Mouse (Mus musculus) erythroid progenitor cell, adult 5-6 weeks (primary cell): Measurements from ENCODE around the gene Efl1. TPM values are rescaled to one million over a fixed set of nuclear protein-coding genes. Genes with fewer than 3 reads are reported as not detected.
"Not testable (repeated sequence)": the region's sequence is repeated elsewhere in the genome, so short reads cannot be mapped to it uniquely, and the experiment has no call there.

Experiments used
- ATAC-seq: replicated peaks from 2 replicates; pipeline ENCODE4 v1.8.0; 2016; ENCODE audit warnings: moderate number of reproducible peaks, mild to moderate bottlenecking, moderate TSS enrichment, inconsistent platforms; ENCODE audit not compliant: poor library complexity, low FRiP score, severe bottlenecking
- total RNA-seq, 2 experiments: library from RNA; stranded (forward) in 1 of 2; stranded (reverse) in 1 of 2; fragments of 150-400 nt in 1 of 2; fragments of 186-747, 209-891 nt in 1 of 2; gene quantifications; 2 replicates each; pipeline versions ENCODE4 v1.2.3 to v1.2.4; 2015 to 2017; ENCODE audit warnings: low replicate concordance in 2 of 2

Efl1 gene
- total RNA-seq, 2 experiments from 2014 or later: 3.4 to 4.2 TPM

- ATAC-seq: no peak
Observed at GRCm38 (mm10) chr7:82715912-82716601, 67.6 kb downstream of the Efl1 start.

DNA sequence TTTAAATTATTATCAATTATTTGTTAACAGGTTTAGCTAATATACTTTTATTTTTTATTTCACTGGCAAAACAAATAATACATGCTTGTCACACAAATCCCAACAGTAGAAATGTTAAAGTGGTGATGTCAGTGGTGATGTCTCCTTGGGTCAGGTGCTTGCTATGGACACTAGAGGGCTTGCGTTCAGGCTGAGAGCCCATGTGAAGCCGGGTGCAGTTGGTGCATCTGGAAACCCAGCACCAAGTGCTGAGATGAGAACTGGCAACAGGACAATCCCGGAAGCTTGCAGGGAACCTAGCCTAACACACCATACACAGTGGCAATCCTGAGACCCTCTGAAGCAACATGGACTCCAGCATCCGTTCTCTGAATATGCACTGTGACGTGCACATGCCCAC is 70.9 kb downstream of the Efl1 start:
- no peak for ATAC-seq

- ATAC-seq: no peak
Observed at GRCm38 (mm10) chr7:82719740-82720139, 71.3 kb downstream of the Efl1 start.

GRCm38 (mm10) chr7:82720501-82720900 is 72.1 kb downstream of the Efl1 start:
- no peak for ATAC-seq

DNA sequence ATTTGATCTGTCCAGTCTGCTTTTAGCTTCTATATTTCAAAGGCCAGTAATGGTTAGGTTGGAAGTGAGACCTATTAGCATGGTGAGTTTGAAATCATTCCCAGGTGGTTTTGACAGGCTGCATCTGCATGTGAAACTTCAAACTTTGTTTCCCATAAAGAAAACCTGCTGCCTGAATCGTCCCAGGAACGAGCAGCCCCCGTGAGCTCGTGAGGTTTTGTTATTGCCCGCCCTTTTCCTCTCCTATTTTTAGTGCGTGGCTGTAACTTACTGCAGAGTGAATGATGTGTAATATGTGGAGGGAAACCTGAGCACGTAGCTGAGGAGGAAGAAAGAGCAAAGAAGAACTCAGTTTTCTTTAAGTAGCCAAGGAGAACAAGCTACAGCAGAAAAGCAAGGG is 72.5 kb downstream of the Efl1 start:
- no peak for ATAC-seq

DNA sequence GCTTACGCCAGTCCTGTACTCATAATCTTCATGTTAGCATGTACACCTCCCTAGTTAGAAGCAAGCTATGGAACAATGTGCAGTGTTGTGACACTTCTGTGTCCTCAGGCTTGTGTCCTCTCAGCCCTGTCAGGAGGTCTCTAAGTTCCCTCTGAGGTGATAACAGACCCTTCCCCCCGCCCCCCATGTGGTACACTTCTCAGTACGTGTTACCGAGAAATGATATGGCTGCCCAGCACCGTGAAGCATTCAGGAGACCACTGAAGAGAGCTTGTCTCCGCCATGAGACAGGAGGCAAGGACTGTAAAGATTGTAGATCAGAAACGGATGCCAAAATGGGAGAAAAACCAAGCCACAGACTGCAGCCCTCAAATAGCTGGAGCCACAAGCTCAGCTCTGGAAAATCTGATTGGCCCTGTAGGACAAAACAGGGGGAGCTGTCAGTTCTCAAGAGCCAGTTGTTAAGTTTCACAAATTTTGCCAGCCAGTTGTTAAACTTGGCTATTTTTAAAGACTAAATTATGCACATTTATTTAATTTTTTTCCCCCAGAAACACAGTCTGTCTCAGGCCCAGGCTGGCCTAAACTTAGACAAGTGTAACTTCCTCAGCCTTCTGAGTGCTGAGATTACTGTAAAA is 74.2 kb downstream of the Efl1 start:
- ATAC-seq: no peak

DNA sequence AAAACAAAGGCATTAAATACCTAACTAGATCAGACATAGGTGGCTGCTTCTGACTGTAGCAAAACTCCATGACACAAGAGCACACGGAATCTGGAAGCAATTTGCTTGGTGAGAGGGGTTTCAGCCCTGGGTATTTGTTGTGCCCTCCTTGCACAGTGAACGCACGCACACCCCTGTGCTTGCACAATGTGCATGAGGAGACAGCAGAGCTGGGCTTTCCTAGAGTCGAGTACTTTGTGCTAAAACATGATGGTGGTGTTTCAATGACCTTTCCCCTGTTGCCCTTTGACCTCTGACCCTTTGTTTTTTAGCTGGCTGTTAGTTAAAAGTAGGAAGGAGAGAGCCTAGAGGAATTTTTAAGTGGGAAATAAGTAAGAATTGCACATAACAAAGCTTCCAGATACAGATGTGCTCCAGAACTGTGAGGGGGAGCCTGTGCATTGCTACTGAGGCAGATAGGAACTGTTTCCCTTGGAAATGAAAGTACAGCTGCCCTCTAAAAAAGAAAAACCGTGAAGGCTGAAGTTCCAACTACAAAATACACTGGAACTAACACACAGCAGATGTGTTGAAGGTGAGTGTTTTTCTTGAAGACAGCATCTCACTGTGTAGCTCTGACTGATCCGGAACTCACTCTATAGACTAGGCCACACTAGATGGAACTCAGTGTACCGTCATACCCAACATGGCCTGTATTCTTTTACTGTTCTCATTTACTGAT is 74.9 kb downstream of the Efl1 start:
- ATAC-seq: no peak

DNA sequence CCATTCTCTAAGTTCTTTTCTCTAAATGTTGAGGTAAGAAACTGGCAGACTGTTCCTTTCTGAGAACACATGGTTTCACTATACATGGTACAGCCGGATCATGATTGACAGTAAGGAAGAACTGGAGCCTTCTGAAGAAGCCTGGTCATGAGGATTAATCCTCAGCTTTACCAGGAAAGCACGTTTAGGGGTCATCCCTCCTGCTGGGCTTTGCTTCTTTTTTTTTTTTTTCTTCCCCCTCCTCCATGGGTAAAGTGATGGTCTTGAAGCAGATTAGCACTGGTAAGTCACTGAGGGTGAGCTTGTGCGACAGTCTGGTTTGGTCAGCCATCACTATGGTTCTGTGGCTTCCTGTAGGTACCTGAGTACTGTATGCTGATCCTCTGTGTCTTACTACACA is 76.1 kb downstream of the Efl1 start:
- ATAC-seq: no peak

DNA sequence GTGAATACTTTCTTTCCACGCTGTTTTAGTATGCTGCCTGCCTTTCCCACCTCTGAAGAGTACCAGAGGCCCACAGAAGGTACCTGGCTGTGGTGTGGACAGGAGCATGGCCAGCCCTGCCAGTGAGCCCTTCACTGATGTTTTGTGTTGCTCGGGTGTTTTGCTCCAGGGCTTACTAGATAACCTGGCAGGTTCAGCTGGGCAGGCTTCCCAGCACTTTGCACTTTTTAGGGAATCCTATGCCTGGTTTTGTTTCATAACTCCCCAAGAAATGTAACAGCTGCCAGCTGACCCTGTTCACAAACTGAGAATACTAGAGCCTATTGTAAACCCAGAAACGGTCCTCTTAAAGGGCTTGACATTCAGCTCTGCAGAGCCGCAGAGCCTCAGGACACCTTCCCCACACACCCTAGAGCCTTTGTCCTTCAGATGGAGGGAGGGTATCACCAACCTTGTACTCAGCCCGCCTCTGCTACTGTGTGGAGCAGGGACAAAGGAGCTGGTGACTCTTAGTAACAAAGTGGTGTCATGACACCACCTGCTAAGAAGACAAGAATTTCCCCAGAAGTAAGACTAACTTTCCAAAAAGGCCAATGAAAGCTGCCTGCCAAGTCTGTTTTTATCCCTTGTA is 76.7 kb downstream of the Efl1 start:
- no peak for ATAC-seq

GRCm38 (mm10) chr7:82725741-82726450 is 77.5 kb downstream of the Efl1 start:
- ATAC-seq: no peak

DNA sequence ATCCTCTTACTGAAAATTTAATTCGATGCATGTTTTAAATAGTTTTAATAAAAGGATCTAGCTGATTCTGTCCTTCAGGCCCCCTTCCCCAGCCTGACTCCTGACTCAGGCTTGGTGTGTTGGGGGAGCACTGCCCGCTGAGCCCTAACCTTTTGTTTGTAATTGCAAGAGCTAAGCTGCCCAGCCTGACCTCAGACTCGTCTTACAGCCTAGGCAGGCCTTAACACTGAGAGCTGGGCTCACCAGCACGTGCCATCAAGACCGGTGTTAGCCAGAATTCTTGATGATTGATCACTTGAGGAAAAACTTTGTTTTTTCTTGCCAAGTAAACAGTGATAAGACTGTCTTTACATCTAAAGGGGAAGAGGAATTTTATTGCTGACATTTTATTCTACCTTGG is 78.7 kb downstream of the Efl1 start:
- no peak for ATAC-seq

DNA sequence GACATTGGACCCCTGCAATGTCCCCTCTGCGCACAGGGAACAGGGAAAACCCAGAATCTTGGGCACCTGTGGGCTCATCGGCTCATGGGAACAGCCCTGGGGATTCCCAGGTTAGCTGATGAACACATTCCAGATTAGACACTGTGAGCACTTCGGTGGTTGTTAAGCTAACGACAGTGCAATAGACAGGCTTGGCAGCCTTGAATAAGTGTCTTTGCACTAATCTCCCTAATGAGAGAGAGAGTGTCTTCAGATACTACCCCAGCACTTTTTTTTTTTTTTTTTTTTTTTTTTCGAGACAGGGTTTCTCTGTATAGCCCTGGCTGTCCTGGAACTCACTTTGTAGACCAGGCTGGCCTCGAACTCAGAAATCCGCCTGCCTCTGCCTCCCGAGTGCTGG is 80.6 kb downstream of the Efl1 start:
- not testable (repeated sequence) for ATAC-seq

- no peak for ATAC-seq
Observed at GRCm38 (mm10) chr7:82733118-82733517, 84.7 kb downstream of the Efl1 start.

GRCm38 (mm10) chr7:82733995-82734394 is 85.6 kb downstream of the Efl1 start:
- no peak for ATAC-seq

- no peak for ATAC-seq
Observed at GRCm38 (mm10) chr7:82734748-82735600, 86.6 kb downstream of the Efl1 start.

GRCm38 (mm10) chr7:82743116-82743765 is 94.8 kb downstream of the Efl1 start:
- ATAC-seq: no peak

- no peak for ATAC-seq
Observed at GRCm38 (mm10) chr7:82744167-82744715, 95.8 kb downstream of the Efl1 start.

DNA sequence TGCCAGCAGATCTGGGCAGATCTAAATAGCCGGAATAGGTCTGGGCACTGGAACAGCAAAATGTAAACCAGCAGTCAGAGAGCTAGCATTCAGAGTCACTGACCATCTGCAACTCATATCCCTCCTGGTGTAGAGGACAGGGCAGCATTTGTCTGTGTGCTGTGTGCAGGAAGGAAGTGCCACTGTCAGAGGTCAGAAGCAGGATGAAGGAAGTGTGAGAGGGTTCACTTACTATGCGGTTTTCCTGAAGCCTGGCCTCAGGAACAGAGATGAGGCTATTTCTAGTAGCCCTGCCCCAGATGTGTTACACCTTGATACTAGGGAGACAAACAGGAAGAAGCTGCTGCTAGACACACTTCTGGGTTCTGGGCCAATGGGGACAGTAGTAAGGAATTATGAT is 100.4 kb downstream of the Efl1 start:
- ATAC-seq: no peak
